Mouse (Mus musculus) liver, postnatal 0 days (tissue): Measurements from ENCODE around the gene Caln1. TPM values are rescaled to one million over a fixed set of nuclear protein-coding genes. Genes with fewer than 3 reads are reported as not detected.

Source experiments
- ATAC-seq: fragments of 200-750 bp; cut with Nextera tagmentation; 2 replicates; pipeline ENCODE4 v1.8.0; 2017; ENCODE audit warnings: mild to moderate bottlenecking, moderate library complexity
- DNase-seq: peaks from one replicate; pipeline ENCODE4 v3.0.0-alpha.2; 2016
- H3K27ac ChIP-seq: fragments of 300-500 bp; sonication (generic); 2 replicates; pipeline ENCODE4 v1.5.1; 2014; ENCODE audit warnings: antibody characterized with exemption, moderate library complexity, mild to moderate bottlenecking, low read depth
- H3K27me3 ChIP-seq: fragments of 300-500 bp; sonication (generic); 2 replicates; pipeline ENCODE4 v1.6.1; 2014; ENCODE audit warnings: low read length, control low read depth, mixed read lengths; ENCODE audit not compliant: insufficient read depth
- H3K36me3 ChIP-seq: fragments of 300-500 bp; sonication (generic); replicated peaks from 2 replicates; pipeline ENCODE4 v1.6.1; 2014; ENCODE audit warnings: mild to moderate bottlenecking, control low read depth, low read length, moderate library complexity, mixed read lengths; ENCODE audit not compliant: insufficient read depth
- H3K4me1 ChIP-seq: fragments of 300-500 bp; sonication (generic); 2 replicates; pipeline ENCODE4 v1.6.1; 2014; ENCODE audit warnings: antibody characterized with exemption, mild to moderate bottlenecking, control low read depth; ENCODE audit not compliant: insufficient read depth
- H3K4me2 ChIP-seq: fragments of 300-500 bp; sonication (generic); 2 replicates; pipeline ENCODE4 v1.6.1; 2014; ENCODE audit warnings: low read depth, mild to moderate bottlenecking, low read length, moderate library complexity, mixed read lengths
- H3K4me3 ChIP-seq: fragments of 300-500 bp; sonication (generic); 2 replicates; pipeline ENCODE4 v1.5.1; 2014; ENCODE audit warnings: low read depth, low read length
- H3K9ac ChIP-seq: fragments of 300-500 bp; sonication (generic); replicated peaks from 2 replicates; pipeline ENCODE4 v1.6.1; 2014; ENCODE audit warnings: mild to moderate bottlenecking, moderate library complexity
- H3K9me3 ChIP-seq: fragments of 300-500 bp; sonication (generic); 2 replicates; pipeline ENCODE4 v1.6.1; 2016; ENCODE audit warnings: mild to moderate bottlenecking, control low read depth, low read length, mixed read lengths
- CTCF ChIP-seq: sonication (generic); IDR thresholded peaks from 2 replicates; pipeline ENCODE4 v1.5.1; 2016; ENCODE audit warnings: antibody characterized with exemption, low read depth
- EP300 ChIP-seq: IDR thresholded peaks from 2 replicates; pipeline ENCODE4 v1.6.1; 2016; ENCODE audit warnings: antibody characterized with exemption, low read depth, mild to moderate bottlenecking
- WGBS: fragments of 180-500 bp; shearing (Covaris S2); extraction: QIAGEN DNeasy Blood & Tissue Kit; methylation state at CpG from one replicate; pipeline ENCODE4 v1.1.7; 2014; ENCODE audit not compliant: insufficient replicate concordance; 5-methylcytosine and 5-hydroxymethylcytosine counted together
- polyA plus RNA-seq: library from polyadenylated mRNA; unstranded; fragments of >200 nt; fragmentation: Nextera tagmentation; extraction: Ambion mirVana; gene quantifications from 2 replicates; pipeline ENCODE4 v1.2.1, GENCODE M21; 2015

The Caln1 gene
- polyA plus RNA-seq, 1 experiment from 2014 or later, result 3.0 TPM

DNA sequence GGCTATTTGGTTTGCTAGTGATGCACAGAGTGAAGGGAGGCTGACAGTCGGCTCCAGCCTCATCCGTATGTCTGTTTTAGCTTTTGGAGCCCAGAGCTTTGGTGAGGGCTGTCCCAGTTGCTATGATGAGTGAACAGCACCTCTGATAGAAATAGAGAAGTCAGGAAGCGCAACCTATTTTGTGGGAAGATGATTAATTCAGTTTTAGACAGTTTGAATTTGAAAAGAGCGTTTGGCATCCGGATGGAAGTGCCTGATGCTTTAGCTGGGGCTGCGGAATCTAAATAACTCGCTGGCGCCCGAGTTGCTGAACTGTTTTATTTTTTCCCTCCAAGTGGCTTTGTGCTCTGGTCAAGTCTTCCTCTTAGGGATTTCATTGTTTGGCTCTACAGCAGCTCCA is 133.3 kb downstream of the Caln1 start:
- no peaks in the 10 kb centered on the region for H3K4me1 ChIP-seq
- H3K9me3 ChIP-seq, result no peaks in the 10 kb centered on the region; the same call in 1 of the 2 replicates
- H3K9ac ChIP-seq, result no peak overlapping the region
- no peaks in the 10 kb centered on the region for H3K27me3 ChIP-seq
- no peaks in the 10 kb centered on the region for H3K36me3 ChIP-seq
- H3K4me2 ChIP-seq, result no peak overlapping the region
- ATAC-seq (no peak), DNase-seq (no peak)
- TF ChIP-seq EP300, result no peak
- no peak for TF ChIP-seq CTCF
- 72% methylated on average over 9 of the region's 9 CpGs for WGBS
- no peak overlapping the region for H3K4me3 ChIP-seq
- no peak overlapping the region for H3K27ac ChIP-seq

DNA sequence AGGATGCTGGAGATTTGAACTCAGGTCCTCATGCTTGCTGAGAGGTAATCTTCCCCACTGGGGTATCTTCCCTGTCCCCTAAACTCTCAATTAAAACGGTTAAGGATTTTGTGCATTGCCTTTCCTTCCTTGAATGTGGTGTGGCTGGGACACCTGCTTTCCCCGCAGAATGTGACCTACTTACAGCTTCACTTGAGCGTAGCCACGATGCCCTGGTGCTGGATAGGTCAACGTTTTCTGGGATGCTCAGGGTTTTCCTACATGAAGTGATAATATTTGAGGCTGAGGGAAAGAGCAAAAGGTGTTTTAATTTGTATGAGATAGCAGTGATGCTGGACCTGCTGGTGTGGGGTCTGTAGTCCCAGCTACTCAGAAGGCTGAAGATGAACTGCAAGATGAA is 135.6 kb downstream of the Caln1 start:
- TF ChIP-seq EP300, result no peak
- no peak for TF ChIP-seq CTCF
- Histone ChIP-seq H3K9me3 (no peaks in the 10 kb centered on the region), H3K4me3 (no peak overlapping the region), H3K9ac (no peak overlapping the region), H3K4me2 (no peak overlapping the region), H3K4me1 (no peaks in the 10 kb centered on the region), H3K36me3 (no peaks in the 10 kb centered on the region), H3K27me3 (no peaks in the 10 kb centered on the region), H3K27ac (no peak overlapping the region)
- no peak for ATAC-seq
- no peak for DNase-seq
- WGBS, result 71% methylated on average over 5 of the region's 5 CpGs

DNA sequence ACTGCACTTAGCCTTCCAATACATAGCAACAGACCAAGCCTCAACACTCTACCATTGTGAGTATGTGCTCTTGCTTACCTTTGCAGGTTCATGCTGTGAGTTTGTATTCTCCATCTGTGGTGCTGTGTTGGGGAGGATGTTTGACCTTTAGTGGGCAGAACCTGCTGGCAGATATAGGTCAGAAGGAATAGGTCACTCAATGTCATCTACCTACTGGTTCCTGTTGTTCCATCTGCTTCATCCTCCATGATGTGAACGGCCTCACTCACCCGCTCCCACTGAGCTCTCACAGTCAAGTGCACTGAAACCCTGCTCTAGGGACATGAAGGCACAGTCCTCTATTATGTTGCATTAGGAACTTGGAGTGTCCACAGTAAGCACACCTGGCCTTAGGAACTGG is 141.3 kb downstream of the Caln1 start:
- no peak for ATAC-seq
- Histone ChIP-seq H3K27me3 (no peaks in the 10 kb centered on the region), H3K4me2 (no peak overlapping the region), H3K36me3 (no peaks in the 10 kb centered on the region), H3K9me3 (no peaks in the 10 kb centered on the region), H3K27ac (no peak overlapping the region), H3K4me3 (no peak overlapping the region), H3K4me1 (no peaks in the 10 kb centered on the region), H3K9ac (no peak overlapping the region)
- DNase-seq, result no peak
- TF ChIP-seq EP300 (no peak), CTCF (no peak)
- 91% methylated on average over 2 of the region's 2 CpGs for WGBS

DNA sequence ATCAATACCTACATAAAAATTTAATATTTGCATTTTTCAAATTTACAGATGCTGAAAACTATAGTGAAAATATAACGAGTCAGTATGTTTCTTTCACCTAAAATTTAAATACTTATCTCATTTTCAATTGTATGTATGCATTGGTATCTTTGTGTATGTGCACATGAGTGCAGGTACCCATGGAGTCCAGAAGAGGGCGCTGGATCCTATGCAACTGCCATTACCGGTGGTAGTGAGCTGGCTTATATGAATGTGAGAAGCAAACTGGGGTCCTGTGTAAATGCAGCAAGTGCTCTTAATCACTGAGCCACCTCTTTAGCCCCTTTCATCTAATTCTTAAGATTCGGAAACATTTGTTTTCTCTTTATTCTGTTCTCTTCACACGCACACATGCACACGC is 146.1 kb downstream of the Caln1 start:
- no peak overlapping the region for H3K4me3 ChIP-seq
- 64% methylated on average over 6 of the region's 6 CpGs for WGBS
- no peak overlapping the region for H3K27ac ChIP-seq
- no peak for DNase-seq
- no peak overlapping the region for H3K9ac ChIP-seq
- H3K27me3 ChIP-seq, result no peaks in the 10 kb centered on the region
- H3K9me3 ChIP-seq, result no peaks in the 10 kb centered on the region
- TF ChIP-seq CTCF (no peak), EP300 (no peak)
- no peak for ATAC-seq
- no peaks in the 10 kb centered on the region for H3K4me1 ChIP-seq
- no peak overlapping the region for H3K4me2 ChIP-seq
- H3K36me3 ChIP-seq, result no peaks in the 10 kb centered on the region

DNA sequence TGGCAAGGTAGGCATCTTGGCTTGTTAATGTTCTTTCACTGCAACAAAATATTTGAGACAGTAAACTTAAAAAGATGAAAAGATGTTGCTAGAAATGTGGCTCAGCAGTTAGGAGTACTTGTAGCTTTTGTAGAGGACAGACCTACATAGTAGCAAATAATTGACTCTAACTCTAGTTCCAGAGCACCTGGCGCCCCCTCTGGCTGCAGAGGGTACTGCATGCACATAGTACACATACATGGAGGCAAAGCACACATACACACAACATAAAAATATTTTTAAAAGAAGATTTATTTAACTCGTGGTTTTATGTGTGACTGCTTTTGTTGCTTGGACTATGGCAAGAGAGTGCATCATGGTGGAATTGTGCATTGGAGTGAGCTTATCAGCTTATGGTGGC is 151.3 kb downstream of the Caln1 start:
- 51% methylated on average over 2 of the region's 2 CpGs for WGBS
- TF ChIP-seq EP300 (no peak), CTCF (peak; percentile 45)

DNA sequence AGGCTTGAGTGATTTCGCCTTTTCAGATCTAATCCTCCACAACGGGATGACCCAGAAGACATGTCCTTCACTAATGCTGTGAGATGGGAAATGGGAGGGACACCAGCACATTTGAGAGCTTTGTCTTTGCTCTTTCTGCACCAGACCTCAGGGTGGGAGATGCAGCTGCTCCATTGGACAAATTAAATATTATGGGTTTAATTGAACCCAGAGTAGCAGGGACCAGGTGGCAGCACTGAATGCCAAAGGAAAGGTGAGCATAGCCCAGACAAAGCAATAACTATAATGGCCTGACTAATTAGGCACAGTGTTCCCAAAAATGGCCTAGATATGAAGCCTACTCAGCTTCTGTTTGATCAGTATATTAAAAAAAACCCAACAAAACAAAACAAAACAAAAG is 158.2 kb downstream of the Caln1 start:
- Histone ChIP-seq H3K9ac (no peak overlapping the region), H3K4me2 (no peak overlapping the region), H3K4me1 (no peaks in the 10 kb centered on the region), H3K9me3 (no peaks in the 10 kb centered on the region; the same call in 1 of the 2 replicates), H3K27me3 (no peaks in the 10 kb centered on the region), H3K36me3 (no peaks in the 10 kb centered on the region), H3K4me3 (no peak overlapping the region), H3K27ac (no peak overlapping the region)
- WGBS, result 77% methylated on average over 2 of the region's 2 CpGs
- TF ChIP-seq EP300, result no peak
- no peak for TF ChIP-seq CTCF
- DNase-seq (no peak), ATAC-seq (no peak)

More for the DNA sequence above, 151.3 kb downstream of the Caln1 start:
- DNase-seq (no peak), ATAC-seq (no peak)
- Histone ChIP-seq H3K36me3 (no peaks in the 10 kb centered on the region), H3K27ac (no peak overlapping the region), H3K9ac (no peak overlapping the region), H3K4me1 (no peaks in the 10 kb centered on the region), H3K4me3 (no peak overlapping the region), H3K27me3 (no peaks in the 10 kb centered on the region), H3K9me3 (no peaks in the 10 kb centered on the region), H3K4me2 (no peak overlapping the region)

DNA sequence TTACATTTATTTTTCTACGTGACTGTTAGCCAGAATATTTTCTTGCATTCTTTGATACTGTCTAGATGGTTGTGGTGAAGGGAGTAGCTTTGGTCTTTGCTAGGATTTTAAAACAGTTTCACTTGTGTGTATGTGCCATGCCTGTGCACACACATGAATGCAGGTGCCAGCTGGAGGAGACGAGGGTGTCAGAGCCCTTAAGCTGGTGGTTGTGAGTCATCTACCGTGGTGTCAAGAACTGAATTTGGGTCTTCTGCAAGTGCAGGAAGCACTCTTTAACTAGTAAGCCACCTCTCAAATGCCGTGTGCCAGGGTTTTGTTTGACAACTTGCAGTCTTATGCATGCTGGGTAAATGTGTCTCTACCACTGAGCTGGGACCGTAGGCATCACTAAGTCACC is 178.2 kb downstream of the Caln1 start:
- TF ChIP-seq EP300 (no peak), CTCF (no peak)
- H3K9ac ChIP-seq, result no peak overlapping the region
- peaks cover 2% of the 10 kb centered on the region; the same call in 1 of the 2 replicates for H3K9me3 ChIP-seq
- 73% methylated on average over 5 of the region's 5 CpGs for WGBS
- no peaks in the 10 kb centered on the region for H3K36me3 ChIP-seq
- H3K4me1 ChIP-seq, result no peaks in the 10 kb centered on the region
- ATAC-seq (no peak), DNase-seq (no peak)
- no peak overlapping the region for H3K27ac ChIP-seq
- H3K27me3 ChIP-seq, result no peaks in the 10 kb centered on the region
- H3K4me3 ChIP-seq, result no peak overlapping the region
- no peak overlapping the region for H3K4me2 ChIP-seq
